In the genomic region with DNA sequence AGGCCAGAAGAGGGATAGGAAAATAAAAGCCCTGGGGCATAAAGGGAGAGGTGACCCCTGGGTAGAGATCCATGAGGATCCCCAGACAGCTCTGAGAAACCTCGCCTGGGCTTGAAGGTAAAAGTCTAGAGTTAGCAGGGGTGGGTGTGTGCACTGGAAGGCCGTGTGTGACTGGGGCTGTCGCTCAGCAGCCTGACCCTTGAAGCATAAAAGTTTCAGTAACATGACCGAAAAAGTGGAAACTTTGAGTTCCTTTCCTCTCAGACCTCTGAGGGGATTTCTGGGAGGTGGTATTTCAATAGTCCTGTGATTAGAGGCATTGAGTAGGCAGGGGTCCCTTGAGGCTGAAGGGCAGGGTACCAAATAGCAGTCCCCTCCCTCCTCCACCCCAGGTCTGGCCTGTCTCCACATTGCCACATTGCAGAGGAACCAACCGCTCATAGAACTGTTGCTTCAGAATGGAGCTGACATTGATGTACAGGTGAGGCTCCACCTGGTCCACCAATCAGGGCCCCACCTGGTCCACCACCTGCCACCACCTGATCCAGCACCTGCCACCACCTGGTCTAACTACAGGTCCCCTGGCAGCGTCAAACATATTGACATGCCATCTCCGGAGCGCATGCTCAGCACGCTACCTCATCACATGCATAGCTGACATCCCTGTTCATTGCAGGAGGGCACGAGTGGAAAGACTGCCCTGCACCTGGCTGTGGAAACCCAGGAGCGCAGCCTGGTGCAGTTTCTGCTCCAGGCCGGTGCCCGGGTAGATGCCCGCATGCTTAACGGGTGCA, we compare ENCODE assay signal across 1 mouse cellular context.
TF ChIP-seq lines count a peak whose summit lies in the region.

No protein-coding gene starts in this region.

TF ChIP-seq in CH12.LX, 34 proteins besides CTCF, POLR2A, EP300 and RAD21 (continued from another document):
- TF ChIP-seq USF2 (conservative IDR thresholded peaks at IDR 0.05; ENCODE audit: low read depth, low read length) (no peak), NRF1 (IDR thresholded peaks at IDR 0.05; ENCODE audit: low read depth, low read length) (peak; percentile 78), ZKSCAN1 (IDR thresholded peaks at IDR 0.05; ENCODE audit: borderline replicate concordance, low read depth, low read length) (no peak), CHD1 (IDR thresholded peaks at IDR 0.05; ENCODE audit: low read depth, low read length) (no peak), ZNF384 (IDR thresholded peaks at IDR 0.05; ENCODE audit: low read depth, low read length) (no peak), BHLHE40 (IDR thresholded peaks at IDR 0.05; ENCODE audit: low read depth, low read length) (peak; percentile 86), ZMIZ1 (IDR thresholded peaks at IDR 0.05; ENCODE audit: low read depth, low read length) (no peak; the same call in 1 of the 2 replicates), SMC3 (IDR thresholded peaks at IDR 0.05; ENCODE audit: low read depth, low read length) (no peak; the same call in 1 of the 2 replicates), RCOR1 (conservative IDR thresholded peaks at IDR 0.05; ENCODE audit: low read depth, low read length) (no peak), UBTF (IDR thresholded peaks at IDR 0.05; ENCODE audit: low read depth, low read length) (0 out of 2 replicates have a peak, but pooled peaks have one; percentile 53), MAX (IDR thresholded peaks at IDR 0.05; ENCODE audit: low read length) (peak; percentile 43; the same call in 1 of the 2 replicates), E2F4 (IDR thresholded peaks at IDR 0.05; ENCODE audit: insufficient replicate concordance, low read depth, low read length) (no peak), MXI1 (IDR thresholded peaks at IDR 0.05; ENCODE audit: low read depth, low read length) (peak; percentile 18; the same call in 1 of the 2 replicates), MEF2A (IDR thresholded peaks at IDR 0.05; ENCODE audit: borderline replicate concordance, low read depth, low read length) (no peak), USF1 (IDR thresholded peaks at IDR 0.05; ENCODE audit: low read depth, low read length) (no peak), ETS1 (conservative IDR thresholded peaks at IDR 0.05; ENCODE audit: low read depth, low read length) (peak; percentile 83), ELF1 (IDR thresholded peaks at IDR 0.05; ENCODE audit: low read depth, low read length) (0 out of 2 replicates have a peak, but pooled peaks have one; percentile 0), JUND (conservative IDR thresholded peaks at IDR 0.05; ENCODE audit: low read depth, low read length) (no peak), JUN (IDR thresholded peaks at IDR 0.05; ENCODE audit: insufficient read depth, low read depth, low read length) (0 out of 2 replicates have a peak, but pooled peaks have one; percentile 15), HCFC1 (IDR thresholded peaks at IDR 0.05; ENCODE audit: low read depth, low read length) (no peak)
